Mouse (Mus musculus) ES-E14 (cell line): Measurements from ENCODE around the gene Dbf4. TPM values are rescaled to one million over a fixed set of nuclear protein-coding genes. Genes with fewer than 3 reads are reported as not detected.
A peak's percentile ranks its signal among the peaks of the same experiment; 100 is the strongest.

Experiments
- DNase-seq: peaks from one replicate; pipeline ENCODE4 v3.0.0-alpha.2; 2013; ENCODE audit warnings: low read depth, low spot score
- H3K27ac ChIP-seq: 2 replicates; pipeline ENCODE4 v1.5.1; 2012; ENCODE audit warnings: low read depth, mild to moderate bottlenecking, low read length, moderate library complexity, mixed read lengths; ENCODE audit not compliant: poor library complexity, insufficient read depth, severe bottlenecking
- H3K36me3 ChIP-seq: 2 replicates; pipeline ENCODE4 v1.6.1; 2012; ENCODE audit warnings: mild to moderate bottlenecking, low read length, moderate library complexity, mixed read lengths; ENCODE audit not compliant: control insufficient read depth, poor library complexity, insufficient read depth, severe bottlenecking
- H3K4me1 ChIP-seq, 2 experiments: fragments of 150-350 bp in 1 of 2; sonication (generic) in 1 of 2; 2 replicates each; pipeline ENCODE4 v1.6.1; 2012; ENCODE audit warnings: low read length in 2 of 2, mild to moderate bottlenecking in 1 of 2, mixed read lengths in 1 of 2; ENCODE audit not compliant: control insufficient read depth in 2 of 2, insufficient read depth in 2 of 2, poor library complexity in 1 of 2
- H3K4me3 ChIP-seq, 2 experiments: fragments of 150-350 bp in 1 of 2; sonication (generic) in 1 of 2; 2 replicates each; pipeline ENCODE4 v1.5.1; 2012; ENCODE audit warnings: low read length in 2 of 2, low read depth in 1 of 2, mild to moderate bottlenecking in 1 of 2, mixed read lengths in 1 of 2; ENCODE audit not compliant: insufficient read depth in 1 of 2, poor library complexity in 1 of 2, severe bottlenecking in 1 of 2
- H3K9ac ChIP-seq: 2 replicates; pipeline ENCODE4 v1.6.1; 2012; ENCODE audit warnings: low read depth, mild to moderate bottlenecking, low read length, mixed read lengths; ENCODE audit not compliant: poor library complexity, insufficient read depth, severe bottlenecking
- H3K9me3 ChIP-seq: fragments of 150-350 bp; sonication (generic); 2 replicates; pipeline ENCODE4 v1.6.1; 2012; ENCODE audit warnings: low read depth, mild to moderate bottlenecking, low read length; ENCODE audit not compliant: control insufficient read depth, insufficient read depth
- CHD2 ChIP-seq: IDR thresholded peaks from 2 replicates; pipeline ENCODE4 v1.6.1; 2014; ENCODE audit warnings: mild to moderate bottlenecking, low read depth, low read length, inconsistent platforms
- HCFC1 ChIP-seq: IDR thresholded peaks from 2 replicates; pipeline ENCODE4 v1.6.1; 2012; ENCODE audit warnings: low read length, inconsistent platforms, borderline replicate concordance; ENCODE audit not compliant: insufficient read depth
- MAFK ChIP-seq: IDR thresholded peaks from 2 replicates; pipeline ENCODE4 v1.6.1; 2014; ENCODE audit warnings: mild to moderate bottlenecking, low read depth, low read length, inconsistent platforms; ENCODE audit not compliant: insufficient read depth
- ZC3H11A ChIP-seq: IDR thresholded peaks from 2 replicates; pipeline ENCODE4 v1.6.1; 2012; ENCODE audit warnings: low read depth, mild to moderate bottlenecking, inconsistent platforms, low read length, borderline replicate concordance
- ZNF384 ChIP-seq: IDR thresholded peaks from 2 replicates; pipeline ENCODE4 v1.6.1; 2012; ENCODE audit warnings: low read depth, low read length, inconsistent platforms
- in situ Hi-C, 2 experiments: fragments of 600-800 bp; cut with MboI; formaldehyde crosslinking; loops; one replicate each; pipeline ENCODE4 v1.15.1; 2025; ENCODE audit warnings: low sequenced_read_pairs in 2 of 2, inconsistent platforms in 1 of 2; ENCODE audit not compliant: unreplicated experiment in 2 of 2
- total RNA-seq: library from RNA; depleted of rRNA; stranded (reverse); fragments of 300-350 nt; gene quantifications from 2 replicates; pipeline ENCODE4 v1.2.3, GENCODE M21; 2012

The Dbf4 gene
- total RNA-seq, 1 experiment, result 109 TPM

GRCm38 (mm10) chr5:8421424-8421823 is 1.1 kb downstream of the Dbf4 start:
- Histone ChIP-seq H3K27ac (no peak overlapping the region), H3K9me3 (no peaks in the 10 kb centered on the region), H3K36me3 (peaks cover 16% of the 10 kb centered on the region), H3K4me1 (peaks cover 0 to 3% of the 10 kb centered on the region in 2 experiments; a peak in 1 of 4 replicates), H3K9ac (peak overlapping the region; percentile 48; the same call in 1 of the 2 replicates), H3K4me3 (peak overlapping the region; percentile 97 to 100)
- TF ChIP-seq ZC3H11A, result no peak
- no peak for TF ChIP-seq HCFC1
- TF ChIP-seq CHD2, result no peak
- peak; percentile 91 for TF ChIP-seq MAFK
- DNase-seq, result no peak
- in situ Hi-C loops, result no loop called here

- H3K27ac ChIP-seq, result no peak overlapping the region
- H3K36me3 ChIP-seq, result peaks cover 20% of the 10 kb centered on the region
- no peak overlapping the region for H3K4me3 ChIP-seq
- in situ Hi-C loops, result no loop called here
- DNase-seq, result no peak
- no peaks in the 10 kb centered on the region for H3K9me3 ChIP-seq
- no peak overlapping the region for H3K9ac ChIP-seq
- H3K4me1 ChIP-seq, result 0 out of 4 replicates have a peak, but pooled peaks cover 0 to 3% of the 10 kb centered on the region in 2 experiments
- TF ChIP-seq HCFC1 (no peak), MAFK (no peak), CHD2 (no peak), ZNF384 (no peak), ZC3H11A (no peak)
These were observed 5.1 kb downstream of the Dbf4 start for GRCm38 (mm10) chr5:8417443-8417842.

GRCm38 (mm10) chr5:8416683-8417413 is 5.7 kb downstream of the Dbf4 start:
- no peak overlapping the region for H3K4me3 ChIP-seq
- peaks cover 20% of the 10 kb centered on the region for H3K36me3 ChIP-seq
- no peak overlapping the region for H3K27ac ChIP-seq
- TF ChIP-seq HCFC1, result no peak
- TF ChIP-seq CHD2, result no peak
- TF ChIP-seq MAFK, result no peak
- TF ChIP-seq ZC3H11A, result no peak
- TF ChIP-seq ZNF384, result no peak
- no peaks in the 10 kb centered on the region for H3K9me3 ChIP-seq
- H3K4me1 ChIP-seq, result 0 out of 4 replicates have a peak, but pooled peaks cover 0 to 3% of the 10 kb centered on the region in 2 experiments
- no peak for DNase-seq
- in situ Hi-C loops, result no loop called here
- no peak overlapping the region for H3K9ac ChIP-seq

- no peaks in the 10 kb centered on the region for H3K9me3 ChIP-seq
- H3K9ac ChIP-seq, result no peak overlapping the region
- peaks cover 18% of the 10 kb centered on the region for H3K36me3 ChIP-seq
- in situ Hi-C loops, result no loop called here
- DNase-seq, result no peak
- H3K4me3 ChIP-seq, result no peak overlapping the region
- no peaks in the 10 kb centered on the region for H3K4me1 ChIP-seq
- TF ChIP-seq MAFK (no peak), ZC3H11A (no peak), ZNF384 (no peak), HCFC1 (no peak), CHD2 (no peak)
- no peak overlapping the region for H3K27ac ChIP-seq
These were observed 13.8 kb downstream of the Dbf4 start for GRCm38 (mm10) chr5:8408746-8409145.
